Mouse (Mus musculus) stomach, postnatal 0 days (tissue): ENCODE measurements around the gene Ccdc173. TPM values are rescaled to one million over a fixed set of nuclear protein-coding genes. Genes with fewer than 3 reads are reported as not detected.
A peak's percentile ranks its signal among the peaks of the same experiment; 100 is the strongest.

Experiments used
- ATAC-seq: fragments of 200-750 bp; cut with Nextera tagmentation; 2 replicates; pipeline ENCODE4 v1.8.0; 2017; ENCODE audit not compliant: low FRiP score, low TSS enrichment
- DNase-seq: peaks from one replicate; pipeline ENCODE4 v3.0.0-alpha.2; 2016; ENCODE audit warnings: low spot score
- H3K27ac ChIP-seq: fragments of 300-500 bp; sonication (generic); replicated peaks from 2 replicates; pipeline ENCODE4 v1.5.1; 2014; ENCODE audit warnings: mild to moderate bottlenecking, control low read depth
- H3K27me3 ChIP-seq: fragments of 300-500 bp; sonication (generic); 2 replicates; pipeline ENCODE4 v1.6.1; 2014; ENCODE audit warnings: low read length; ENCODE audit not compliant: control insufficient read depth, insufficient read depth
- H3K36me3 ChIP-seq: fragments of 300-500 bp; sonication (generic); 2 replicates; pipeline ENCODE4 v1.6.1; 2014; ENCODE audit warnings: low read length, mixed read lengths; ENCODE audit not compliant: control insufficient read depth, insufficient read depth
- H3K4me1 ChIP-seq: fragments of 300-500 bp; sonication (generic); replicated peaks from 2 replicates; pipeline ENCODE4 v1.6.1; 2014; ENCODE audit warnings: antibody characterized with exemption; ENCODE audit not compliant: control insufficient read depth, insufficient read depth
- H3K4me2 ChIP-seq: fragments of 300-500 bp; sonication (generic); replicated peaks from 2 replicates; pipeline ENCODE4 v1.6.1; 2014; ENCODE audit warnings: low read depth, mild to moderate bottlenecking, control low read depth, moderate library complexity
- H3K4me3 ChIP-seq: fragments of 300-500 bp; sonication (generic); 2 replicates; pipeline ENCODE4 v1.5.1; 2014; ENCODE audit warnings: low read depth, low read length, control low read depth
- H3K9ac ChIP-seq: fragments of 300-500 bp; sonication (generic); 2 replicates; pipeline ENCODE4 v1.6.1; 2014; ENCODE audit warnings: mild to moderate bottlenecking, low read length, control low read depth, mixed read lengths
- H3K9me3 ChIP-seq: fragments of 300-500 bp; sonication (generic); 2 replicates; pipeline ENCODE4 v1.6.1; 2016; ENCODE audit warnings: low read length; ENCODE audit not compliant: control insufficient read depth
- CTCF ChIP-seq: IDR thresholded peaks from 2 replicates; pipeline ENCODE4 v1.5.1; 2016; ENCODE audit warnings: antibody characterized with exemption, low read depth, mild to moderate bottlenecking, moderate library complexity
- EP300 ChIP-seq: optimal IDR thresholded peaks from 2 replicates; pipeline ENCODE3; 2016; ENCODE audit warnings: antibody characterized with exemption
- WGBS: fragments of 180-500 bp; shearing (Covaris S2); extraction: QIAGEN DNeasy Blood & Tissue Kit; methylation state at CpG from one replicate; pipeline ENCODE4 v1.1.7; 2014; 5-methylcytosine and 5-hydroxymethylcytosine counted together
- polyA plus RNA-seq: library from polyadenylated mRNA; unstranded; fragments of >200 nt; fragmentation: Nextera tagmentation; extraction: Ambion mirVana; gene quantifications from 2 replicates; pipeline ENCODE4 v1.2.1, GENCODE M21; 2015

Gene Ccdc173
- polyA plus RNA-seq, 1 experiment from 2014 or later = 0.96 TPM

DNA sequence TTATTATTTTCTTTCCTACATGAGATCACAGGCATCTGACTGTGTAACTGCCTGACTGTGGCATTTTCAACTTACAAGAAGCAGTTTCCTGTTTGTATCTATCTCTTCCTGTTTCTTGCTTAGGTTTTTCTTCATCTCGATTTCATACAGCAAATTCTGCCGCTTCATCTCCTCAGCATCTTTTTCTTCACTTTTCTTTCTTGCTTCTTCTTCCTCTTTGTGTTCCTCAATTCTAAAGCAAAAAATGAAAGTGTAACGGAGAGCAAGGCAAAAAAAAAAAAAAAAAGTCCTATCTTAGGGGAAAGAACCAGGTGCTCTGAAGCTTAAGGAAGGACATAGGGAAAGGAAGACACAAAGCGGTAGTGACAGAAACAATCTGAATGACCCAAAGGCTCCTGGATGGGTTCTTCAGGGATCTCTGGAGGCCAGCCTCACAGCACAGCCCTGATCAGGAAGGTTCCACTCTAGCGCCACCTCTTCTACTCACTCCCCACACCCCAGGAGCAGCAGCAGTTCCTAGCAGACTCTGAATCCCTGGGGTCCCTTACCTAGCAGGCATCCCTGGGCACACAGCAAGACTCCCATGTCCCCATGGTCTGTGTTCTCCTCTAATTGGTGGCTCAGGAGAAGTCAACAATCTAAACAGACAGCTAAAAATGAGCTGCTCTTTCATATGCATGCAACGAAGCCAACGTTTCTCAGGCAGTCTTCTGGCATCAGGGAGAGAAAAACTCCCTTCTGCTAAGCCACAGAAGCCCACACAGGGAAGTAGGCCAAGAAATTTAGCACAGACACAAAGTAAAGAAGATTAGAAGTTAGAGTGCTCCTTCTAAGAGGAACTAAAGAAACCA is 11.2 kb downstream of the Ccdc173 start:
- WGBS = 65% methylated on average over 7 of the region's 7 CpGs
- Histone ChIP-seq H3K27ac (no peak overlapping the region), H3K4me3 (no peak overlapping the region), H3K4me2 (no peak overlapping the region), H3K27me3 (no peaks in the 10 kb centered on the region), H3K9ac (no peak overlapping the region), H3K36me3 (no peaks in the 10 kb centered on the region), H3K4me1 (no peaks in the 10 kb centered on the region), H3K9me3 (no peaks in the 10 kb centered on the region)
- DNase-seq (no peak), ATAC-seq (no peak)
- TF ChIP-seq CTCF (no peak), EP300 (no peak)

DNA sequence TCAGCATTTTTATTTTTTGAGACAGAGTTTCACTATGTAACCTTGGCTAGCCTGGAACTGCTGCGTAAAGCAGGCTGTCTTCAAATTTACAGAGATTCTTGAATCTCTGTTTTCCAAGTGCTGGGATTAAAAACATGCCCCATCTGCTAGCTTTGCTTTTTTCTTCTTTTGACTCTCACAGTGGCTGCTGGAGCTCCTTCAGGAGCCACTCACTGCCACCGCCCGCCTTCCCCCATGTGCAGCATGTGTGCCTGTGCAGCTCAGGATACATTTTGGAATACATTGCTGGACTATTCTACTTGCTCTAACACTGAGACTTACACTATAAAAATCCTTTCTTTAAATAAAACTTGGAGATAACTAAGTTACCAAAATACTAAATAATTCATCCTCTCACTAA is 16.0 kb downstream of the Ccdc173 start:
- TF ChIP-seq CTCF (no peak), EP300 (no peak)
- H3K27me3 ChIP-seq = no peaks in the 10 kb centered on the region
- H3K4me3 ChIP-seq = no peak overlapping the region
- no peak overlapping the region for H3K9ac ChIP-seq
- 95% methylated on average over 3 of the region's 3 CpGs for WGBS
- no peaks in the 10 kb centered on the region for H3K9me3 ChIP-seq
- no peak for ATAC-seq
- H3K36me3 ChIP-seq = no peaks in the 10 kb centered on the region
- H3K4me1 ChIP-seq = no peaks in the 10 kb centered on the region
- H3K27ac ChIP-seq = no peak overlapping the region
- H3K4me2 ChIP-seq = no peak overlapping the region
- no peak for DNase-seq

GRCm38 (mm10) chr2:69764716-69765115 is 24.7 kb downstream of the Ccdc173 start:
- Histone ChIP-seq H3K4me1 (no peaks in the 10 kb centered on the region), H3K27me3 (no peaks in the 10 kb centered on the region)
- no peak for DNase-seq

GRCm38 (mm10) chr2:69763340-69763739 is 26.0 kb downstream of the Ccdc173 start:
- Histone ChIP-seq H3K4me3 (no peak overlapping the region), H3K27ac (no peak overlapping the region), H3K36me3 (no peaks in the 10 kb centered on the region), H3K9me3 (no peaks in the 10 kb centered on the region), H3K4me1 (no peaks in the 10 kb centered on the region), H3K27me3 (no peaks in the 10 kb centered on the region), H3K4me2 (no peak overlapping the region), H3K9ac (no peak overlapping the region)
- peak; percentile 15 for DNase-seq
- no peak for TF ChIP-seq EP300
- no peak for TF ChIP-seq CTCF
- ATAC-seq = peak; percentile 47; the same call in 1 of the 2 replicates
- 88% methylated on average over 4 of the region's 4 CpGs for WGBS

More at GRCm38 (mm10) chr2:69764716-69765115, 24.7 kb downstream of the Ccdc173 start:
- Histone ChIP-seq H3K27ac (no peak overlapping the region), H3K4me3 (no peak overlapping the region), H3K9ac (no peak overlapping the region), H3K36me3 (no peaks in the 10 kb centered on the region), H3K4me2 (no peak overlapping the region), H3K9me3 (no peaks in the 10 kb centered on the region)
- WGBS = 69% methylated on average over 1 of the region's 1 CpGs
- TF ChIP-seq EP300 (no peak), CTCF (no peak)
- ATAC-seq = no peak

GRCm38 (mm10) chr2:69760980-69761379 is 28.4 kb downstream of the Ccdc173 start:
- H3K4me1 ChIP-seq = no peaks in the 10 kb centered on the region
- WGBS = 77% methylated on average over 5 of the region's 5 CpGs

GRCm38 (mm10) chr2:69745091-69745490 is 44.3 kb downstream of the Ccdc173 start:
- DNase-seq (no peak), ATAC-seq (no peak)
- Histone ChIP-seq H3K4me2 (no peak overlapping the region), H3K27me3 (no peaks in the 10 kb centered on the region), H3K9me3 (no peaks in the 10 kb centered on the region), H3K4me1 (no peaks in the 10 kb centered on the region), H3K4me3 (no peak overlapping the region), H3K27ac (no peak overlapping the region), H3K9ac (no peak overlapping the region), H3K36me3 (peaks cover 15% of the 10 kb centered on the region)
- WGBS = 88% methylated on average over 1 of the region's 1 CpGs
- TF ChIP-seq CTCF (peak; percentile 57), EP300 (no peak)

More at GRCm38 (mm10) chr2:69760980-69761379, 28.4 kb downstream of the Ccdc173 start:
- Histone ChIP-seq H3K9me3 (no peaks in the 10 kb centered on the region), H3K9ac (no peak overlapping the region), H3K27ac (no peak overlapping the region), H3K36me3 (no peaks in the 10 kb centered on the region), H3K4me2 (no peak overlapping the region), H3K27me3 (no peaks in the 10 kb centered on the region), H3K4me3 (no peak overlapping the region)
- no peak for DNase-seq
- TF ChIP-seq CTCF (no peak), EP300 (no peak)
- no peak for ATAC-seq
